Mouse (Mus musculus) olfactory bulb, adult 2 months (tissue): ENCODE measurements around the gene Snrnp35.

ENCODE experiments used
- CTCF ChIP-seq: fragments of 200-500 bp; IDR thresholded peaks from 2 replicates; pipeline ENCODE4 v1.5.1; 2012; ENCODE audit warnings: low read depth, mild to moderate bottlenecking, low read length, moderate library complexity; ENCODE audit not compliant: insufficient read depth
- POLR2A ChIP-seq: fragments of 200-500 bp; IDR thresholded peaks from 2 replicates; pipeline ENCODE4 v1.6.1; 2012; ENCODE audit warnings: mild to moderate bottlenecking, low read depth, low read length, moderate library complexity; ENCODE audit not compliant: insufficient read depth

DNA sequence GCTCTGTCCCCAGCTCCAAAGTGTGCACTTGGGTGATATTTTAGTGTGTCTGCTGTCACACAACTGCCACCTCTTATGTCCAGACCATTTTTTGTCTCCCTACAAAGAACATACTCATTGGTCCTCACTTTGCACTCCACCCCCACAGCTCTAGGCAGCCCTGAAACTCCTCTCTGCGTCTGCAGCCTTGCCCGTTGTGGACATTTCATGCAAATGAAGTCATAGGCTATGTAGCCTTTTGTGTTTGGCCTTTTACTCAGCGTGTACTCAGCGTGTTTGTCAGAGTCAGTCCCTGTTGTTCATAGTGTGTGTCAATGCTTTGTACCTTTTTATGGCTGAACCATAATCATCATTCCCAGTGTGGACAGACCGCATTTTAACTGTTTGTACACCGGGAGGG is 33.4 kb upstream of the Snrnp35 start:
- TF ChIP-seq CTCF, result no peak
- no peak for TF ChIP-seq POLR2A
